In genomic region chr6:88465181-88465920, GRCm38 (mm10) we compare ENCODE assay signal across 8 mouse cellular contexts. TPM values are rescaled to one million over a fixed set of nuclear protein-coding genes. Genes with fewer than 3 reads are reported as not detected.
DNase-seq lines count a peak whose midpoint lies in the region; ATAC-seq and TF ChIP-seq lines count a peak whose summit lies in the region.

Gene Ruvbl1 (plus strand): TSS chr6:88465409.

- peak; percentile 48; the same call in 1 of the 2 replicates for TF ChIP-seq EP300 in lung, postnatal 0 days (IDR thresholded peaks at IDR 0.05)

- under 1% methylated on average over 42 of the region's 42 CpGs for WGBS in hindbrain, embryonic 10.5 days
- under 1% methylated on average over 41 of the region's 42 CpGs for WGBS in lung, postnatal 0 days

- no peak for TF ChIP-seq CTCF in lung, postnatal 0 days (IDR thresholded peaks at IDR 0.05)

- peak; percentile 97 for DNase-seq in MN1 (ENCODE audit: low spot score)
- peak; percentile 95 for DNase-seq in cerebellum, adult 9-10 months
- DNase-seq in hindbrain, embryonic 10.5 days (ENCODE audit: low spot score), result peak; percentile 92
- peak; percentile 95 for DNase-seq in layer of hippocampus, adult 9-11 months
- peak; percentile 98 for DNase-seq in lung, postnatal 0 days (ENCODE audit: low spot score)
- DNase-seq in ovary, postnatal 14 days (ENCODE audit: low spot score), result peak; percentile 88
- DNase-seq in thymus, postnatal 14 days, result peak; percentile 93

- H3K36me3 ChIP-seq in hindbrain, embryonic 10.5 days, result peaks cover 34% of the 10 kb centered on the region
- 0 out of 2 replicates have a peak, but pooled peaks cover 6% of the 10 kb centered on the region for H3K36me3 ChIP-seq in lung, postnatal 0 days (ENCODE audit: insufficient read depth, low read length)

- no peaks in the 10 kb centered on the region for H3K27me3 ChIP-seq in hindbrain, embryonic 10.5 days (ENCODE audit: insufficient read depth, poor library complexity, severe bottlenecking)
- H3K27me3 ChIP-seq in lung, postnatal 0 days (replicated peaks; ENCODE audit: insufficient read depth, low read length), result no peaks in the 10 kb centered on the region

- ATAC-seq in frontal cortex, adult (ENCODE audit: low TSS enrichment), result peak; percentile 100
- peak; percentile 100 for ATAC-seq in lung, postnatal 0 days

- H3K4me1 ChIP-seq in hindbrain, embryonic 10.5 days (replicated peaks), result peaks cover 15% of the 10 kb centered on the region
- peaks cover 10% of the 10 kb centered on the region; the same call in 1 of the 2 replicates for H3K4me1 ChIP-seq in lung, postnatal 0 days (ENCODE audit: insufficient read depth, low read depth, low read length)

- H3K27ac ChIP-seq in hindbrain, embryonic 10.5 days, result peak within 1 kb of the TSS; percentile 83
- no peak within 1 kb of the TSS for H3K27ac ChIP-seq in lung, postnatal 0 days (ENCODE audit: low read length)

- H3K9me3 ChIP-seq in hindbrain, embryonic 10.5 days, result no peaks in the 10 kb centered on the region
- H3K9me3 ChIP-seq in lung, postnatal 0 days (ENCODE audit: low read length), result no peaks in the 10 kb centered on the region

- H3K4me3 ChIP-seq in hindbrain, embryonic 10.5 days, result peak within 1 kb of the TSS; percentile 79
- peak within 1 kb of the TSS; percentile 67 for H3K4me3 ChIP-seq in lung, postnatal 0 days (ENCODE audit: low read depth, low read length)

- H3K9ac ChIP-seq in lung, postnatal 0 days (replicated peaks; ENCODE audit: low read depth), result peak within 1 kb of the TSS; percentile 76

- H3K4me2 ChIP-seq in lung, postnatal 0 days (replicated peaks; ENCODE audit: low read depth, low read length), result peak within 1 kb of the TSS; percentile 76

RNA-seq across cellular contexts. Expression of gene Ruvbl1, which starts in this region (rescaled TPM):
- polyA plus RNA-seq in hindbrain, embryonic 10.5 days (2016; fragmentation: Nextera tagmentation; extraction: Ambion mirVana), result 168 and 195 TPM in 2 replicates
- 48.5 and 49.4 TPM in 2 replicates for polyA plus RNA-seq in lung, postnatal 0 days (2015; fragmentation: Nextera tagmentation; extraction: Ambion mirVana)
